Mouse (Mus musculus) effector memory CD4-positive, alpha-beta T cell, adult 5 months (primary cell): ENCODE data around the gene Art2b. TPM values are rescaled to one million over a fixed set of nuclear protein-coding genes. Genes with fewer than 3 reads are reported as not detected.

Experiments
- polyA plus RNA-seq: library from polyadenylated mRNA; unstranded; fragments of 100-300 nt; shearing (Covaris generic); gene quantifications from one replicate; pipeline ENCODE4 v1.2.1, GENCODE M21; 2017

Art2b gene
- polyA plus RNA-seq = 70.8 TPM

DNA sequence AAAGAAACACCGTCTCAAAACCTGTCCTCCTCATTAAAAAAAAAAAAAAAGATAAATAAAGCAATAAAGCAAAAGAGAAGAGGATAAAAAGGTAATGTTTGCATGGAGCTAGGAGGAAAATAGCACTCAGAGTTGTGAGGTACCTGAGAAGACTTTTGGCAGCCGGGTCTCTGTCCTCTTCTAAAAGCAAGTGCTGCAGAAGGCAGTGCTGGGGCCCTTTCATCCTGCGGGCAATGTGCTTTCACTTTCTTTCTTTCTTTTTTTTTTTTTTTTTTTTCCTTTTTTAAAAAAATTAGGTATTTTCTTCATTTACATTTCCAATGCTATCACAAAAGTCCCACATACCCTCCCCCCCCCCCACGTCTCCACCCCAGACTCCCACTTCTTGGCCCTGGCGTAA lies at the start of gene Art2b:
Gene Art2b, minus strand, starts transcription at position 193 of the 400 bp plus-strand sequence.

Other genes starting within 250 kb of the Art2b start
- gene Arap1, start 237.5 kb downstream of the Art2b start, polyA plus RNA-seq = 59.2 TPM
- gene Gm45837, start 174.7 kb downstream of the Art2b start, polyA plus RNA-seq = 111 TPM
- 85.3 TPM for gene Pde2a, start 163.9 kb downstream of the Art2b start, polyA plus RNA-seq
- 31.6 TPM for gene Clpb, start 78.0 kb upstream of the Art2b start, polyA plus RNA-seq
- not detected for gene Phox2a, start 232.7 kb upstream of the Art2b start, polyA plus RNA-seq